Mouse (Mus musculus) liver, embryonic 16.5 days (tissue): ENCODE data around the gene Adamts14. TPM values are rescaled to one million over a fixed set of nuclear protein-coding genes. Genes with fewer than 3 reads are reported as not detected.

Source experiments
- ATAC-seq: fragments of 200-750 bp; cut with Nextera tagmentation; 2 replicates; pipeline ENCODE4 v1.8.0; 2017; ENCODE audit warnings: low read depth, mild to moderate bottlenecking, moderate number of reproducible peaks, moderate library complexity
- H3K27ac ChIP-seq: fragments of 300-500 bp; sonication (generic); 2 replicates; pipeline ENCODE4 v1.5.1; 2014; ENCODE audit warnings: mild to moderate bottlenecking, low read length
- H3K27me3 ChIP-seq: fragments of 300-500 bp; sonication (generic); 2 replicates; pipeline ENCODE4 v1.6.1; 2014; ENCODE audit warnings: low read depth, low read length, mixed read lengths; ENCODE audit not compliant: control insufficient read depth, insufficient read depth
- H3K36me3 ChIP-seq: fragments of 300-500 bp; sonication (generic); 2 replicates; pipeline ENCODE4 v1.6.1; 2014; ENCODE audit warnings: mild to moderate bottlenecking; ENCODE audit not compliant: control insufficient read depth, insufficient read depth
- H3K4me1 ChIP-seq: fragments of 300-500 bp; sonication (generic); 2 replicates; pipeline ENCODE4 v1.6.1; 2014; ENCODE audit warnings: low read depth, low read length, mixed read lengths; ENCODE audit not compliant: control insufficient read depth
- H3K4me2 ChIP-seq: fragments of 300-500 bp; sonication (generic); 2 replicates; pipeline ENCODE4 v1.6.1; 2014; ENCODE audit warnings: low read depth, low read length, mixed read lengths
- H3K4me3 ChIP-seq: fragments of 300-500 bp; sonication (generic); 2 replicates; pipeline ENCODE4 v1.5.1; 2014; ENCODE audit warnings: low read depth, mild to moderate bottlenecking, low read length
- H3K9ac ChIP-seq: fragments of 300-500 bp; sonication (generic); 2 replicates; pipeline ENCODE4 v1.6.1; 2014; ENCODE audit warnings: low read depth, low read length
- H3K9me3 ChIP-seq: fragments of 300-500 bp; sonication (generic); replicated peaks from 2 replicates; pipeline ENCODE4 v1.6.1; 2016; ENCODE audit warnings: low read length; ENCODE audit not compliant: control insufficient read depth
- WGBS: fragments of 180-500 bp; shearing (Covaris S2); extraction: QIAGEN DNeasy Blood & Tissue Kit; methylation state at CpG from one replicate; pipeline ENCODE4 v1.1.7; 2014; ENCODE audit not compliant: insufficient replicate concordance; 5-methylcytosine and 5-hydroxymethylcytosine counted together
- polyA plus RNA-seq: library from polyadenylated mRNA; unstranded; fragments of >200 nt; fragmentation: Nextera tagmentation; extraction: Ambion mirVana; gene quantifications from 2 replicates; pipeline ENCODE4 v1.2.1, GENCODE M21; 2015

The Adamts14 gene
- polyA plus RNA-seq, 1 experiment from 2014 or later: 0.40 TPM

DNA sequence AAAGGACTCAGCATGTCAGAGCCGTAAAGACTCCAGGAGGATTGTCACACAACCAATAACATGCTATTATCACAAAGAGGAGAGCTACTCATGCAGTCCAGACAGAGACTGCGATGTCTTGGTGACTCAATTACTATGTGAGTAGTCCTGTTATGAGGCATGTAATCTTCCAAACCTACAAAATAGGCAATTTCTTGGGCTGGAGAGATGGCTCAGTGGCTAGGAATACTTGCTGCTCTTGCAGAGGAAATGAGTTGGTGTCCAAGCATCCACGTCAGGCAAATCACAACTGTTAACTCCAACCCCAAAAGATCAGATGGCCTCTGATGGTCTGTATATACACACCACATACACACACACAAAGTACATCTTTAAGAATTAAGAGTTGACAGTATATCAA is 117.6 kb downstream of the Adamts14 start:
- Histone ChIP-seq H3K4me3 (no peak overlapping the region), H3K9me3 (no peaks in the 10 kb centered on the region), H3K4me2 (no peak overlapping the region), H3K9ac (no peak overlapping the region), H3K36me3 (no peaks in the 10 kb centered on the region), H3K27ac (no peak overlapping the region), H3K4me1 (peaks cover 10% of the 10 kb centered on the region), H3K27me3 (no peaks in the 10 kb centered on the region)
- 55% methylated on average over 3 of the region's 3 CpGs for WGBS
- ATAC-seq: no peak

- H3K4me1 ChIP-seq: peaks cover 32% of the 10 kb centered on the region
Observed at GRCm38 (mm10) chr10:61152131-61152530, 121.1 kb downstream of the Adamts14 start.

GRCm38 (mm10) chr10:61150616-61151015 is 122.6 kb downstream of the Adamts14 start:
- 49% methylated on average over 6 of the region's 6 CpGs for WGBS
- H3K4me2 ChIP-seq: no peak overlapping the region
- no peaks in the 10 kb centered on the region for H3K36me3 ChIP-seq
- H3K9ac ChIP-seq: no peak overlapping the region
- no peaks in the 10 kb centered on the region for H3K27me3 ChIP-seq
- H3K4me3 ChIP-seq: no peak overlapping the region
- no peak for ATAC-seq
- H3K27ac ChIP-seq: no peak overlapping the region
- H3K4me1 ChIP-seq: peaks cover 46% of the 10 kb centered on the region
- H3K9me3 ChIP-seq: no peaks in the 10 kb centered on the region

More at GRCm38 (mm10) chr10:61152131-61152530, 121.1 kb downstream of the Adamts14 start:
- no peak overlapping the region for H3K4me2 ChIP-seq
- H3K4me3 ChIP-seq: no peak overlapping the region
- no peaks in the 10 kb centered on the region for H3K9me3 ChIP-seq
- no peaks in the 10 kb centered on the region for H3K27me3 ChIP-seq
- ATAC-seq: no peak
- no peak overlapping the region for H3K27ac ChIP-seq
- no peak overlapping the region for H3K9ac ChIP-seq
- no peaks in the 10 kb centered on the region for H3K36me3 ChIP-seq

DNA sequence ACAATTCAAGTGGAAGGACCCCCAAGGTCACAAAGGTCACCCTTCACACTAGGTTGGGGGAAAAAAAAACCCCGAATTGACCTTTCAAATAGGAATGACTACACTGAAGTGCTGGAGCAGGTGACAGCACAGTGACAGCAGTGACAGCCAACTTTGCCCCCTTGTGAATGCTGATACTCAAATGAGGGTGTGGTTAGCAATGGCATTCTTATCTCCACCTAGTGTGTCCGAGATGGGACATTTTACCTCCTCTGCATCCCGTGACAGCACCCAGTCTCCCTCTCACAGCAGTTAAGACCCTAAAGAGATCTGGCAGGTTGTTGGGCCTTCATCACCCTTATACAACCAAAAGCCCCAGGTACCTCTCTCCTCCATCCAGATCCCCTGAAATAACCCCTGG is 123.8 kb downstream of the Adamts14 start:
- Histone ChIP-seq H3K4me1 (peaks cover 49% of the 10 kb centered on the region), H3K27ac (peak overlapping the region; percentile 73), H3K4me3 (no peak overlapping the region), H3K9ac (peak overlapping the region; percentile 43), H3K36me3 (no peaks in the 10 kb centered on the region), H3K4me2 (peak overlapping the region; percentile 43), H3K27me3 (no peaks in the 10 kb centered on the region), H3K9me3 (no peaks in the 10 kb centered on the region)
- ATAC-seq: no peak
- WGBS: 20% methylated on average over 3 of the region's 3 CpGs

DNA sequence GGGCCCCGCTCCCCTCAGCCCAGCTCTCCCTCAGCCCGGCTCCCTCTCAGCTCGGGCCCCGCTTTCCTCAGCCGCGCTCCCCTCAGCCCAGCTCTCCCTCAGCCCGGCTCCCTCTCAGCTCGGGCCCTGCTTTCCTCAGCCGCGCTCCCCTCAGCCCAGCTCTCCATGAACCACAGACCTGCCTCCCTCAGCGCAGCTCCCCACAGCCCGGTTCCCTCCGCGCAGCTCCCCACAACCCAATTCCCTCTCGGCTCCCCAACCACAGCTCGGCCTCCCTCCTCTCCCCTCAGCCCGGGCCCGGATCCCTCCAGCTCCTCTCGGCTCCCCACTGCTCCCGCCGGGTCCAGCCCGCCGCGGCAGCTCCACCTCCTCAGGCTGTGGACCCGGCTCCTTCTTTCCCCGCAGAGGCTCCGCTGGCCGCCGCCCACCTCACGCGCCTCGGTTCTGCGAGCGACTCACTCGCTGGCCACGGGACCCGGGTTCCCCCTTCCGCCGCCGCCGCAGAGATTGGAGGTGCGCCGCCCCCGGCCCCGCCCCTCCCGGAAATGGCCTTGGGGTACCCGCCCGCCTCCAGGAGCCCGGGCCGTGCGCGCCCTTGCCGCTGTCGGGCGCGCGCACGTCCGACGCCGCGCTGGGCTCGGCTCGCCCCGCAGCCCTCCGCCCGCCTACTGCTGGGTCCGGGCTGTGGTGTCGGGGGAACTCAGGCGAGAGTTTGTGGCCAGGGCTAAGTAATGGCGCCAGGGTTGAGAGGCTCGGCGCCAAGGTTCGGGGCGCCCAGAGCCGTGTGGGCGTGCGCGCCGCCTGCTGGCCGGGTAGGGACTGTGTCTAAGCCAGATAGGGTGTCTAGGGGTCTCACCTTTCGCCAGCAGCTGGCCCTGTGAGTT is 125.8 kb downstream of the Adamts14 start, which contains the start of gene Sgpl1:
Gene Sgpl1, minus strand, starts transcription at position 547 of the 884 bp plus-strand sequence.
- peak within 1 kb of the TSS; percentile 89 for H3K9ac ChIP-seq
- peak within 1 kb of the TSS; percentile 90 for H3K27ac ChIP-seq
- H3K4me1 ChIP-seq: peaks cover 49% of the 10 kb centered on the region
- no peaks in the 10 kb centered on the region for H3K36me3 ChIP-seq
- H3K9me3 ChIP-seq: no peaks in the 10 kb centered on the region
- WGBS: under 1% methylated on average over 82 of the region's 82 CpGs
- peak within 1 kb of the TSS; percentile 90 for H3K4me3 ChIP-seq
- peak; percentile 90 for ATAC-seq
- peak within 1 kb of the TSS; percentile 100 for H3K4me2 ChIP-seq
- no peaks in the 10 kb centered on the region for H3K27me3 ChIP-seq

Other genes with a start within 250 kb of the Adamts14 start
- 210 and 223 TPM in 2 replicates for gene Pcbd1, start 184.1 kb downstream of the Adamts14 start, polyA plus RNA-seq
- gene Sgpl1, start 125.7 kb downstream of the Adamts14 start, polyA plus RNA-seq: 20.1 and 22.0 TPM in 2 replicates
- not detected in 2 replicates for gene Tbata, start 101.5 kb downstream of the Adamts14 start, polyA plus RNA-seq
- gene Prf1, start 24.4 kb upstream of the Adamts14 start, polyA plus RNA-seq: 0.13 TPM in 1 of 2 replicates, not detected in the other
- gene Pald1, start 110.1 kb upstream of the Adamts14 start, polyA plus RNA-seq: 6.3 and 6.5 TPM in 2 replicates
- gene Nodal, start 144.5 kb upstream of the Adamts14 start, polyA plus RNA-seq: 0.46 and 0.88 TPM in 2 replicates
- 36.4 and 39.4 TPM in 2 replicates for gene Eif4ebp2, start 179.2 kb upstream of the Adamts14 start, polyA plus RNA-seq
- gene Lrrc20, start 202.4 kb upstream of the Adamts14 start, polyA plus RNA-seq: 5.1 and 5.5 TPM in 2 replicates